Mouse (Mus musculus): Measurements from ENCODE around the gene Esyt2.

The Esyt2 gene

GRCm38 (mm10) chr12:116405045-116405835, 124.2 kb downstream of the Esyt2 start, which contains the start of gene Ncapg2:
TSS of gene Ncapg2 (plus strand) at chr12:116405402.
- in situ Hi-C loops (cut with MboI; ENCODE audit: low pct_unique_long_range_greater_than_20kb in 1 of 2, low sequenced_read_pairs in 2 of 2, unreplicated experiment in 1 of 2) = no loop called here

GRCm38 (mm10) chr12:116405836-116406155, 124.8 kb downstream of the Esyt2 start:
- in situ Hi-C loops (cut with MboI; ENCODE audit: low pct_unique_long_range_greater_than_20kb in 1 of 2, low sequenced_read_pairs in 2 of 2, unreplicated experiment in 1 of 2) = no loop called here

GRCm38 (mm10) chr12:116407883-116408282, 126.9 kb downstream of the Esyt2 start:
- in situ Hi-C loops (cut with MboI; ENCODE audit: low pct_unique_long_range_greater_than_20kb in 1 of 2, low sequenced_read_pairs in 2 of 2, unreplicated experiment in 1 of 2) = no loop called here

- in situ Hi-C loops (cut with MboI; ENCODE audit: low pct_unique_long_range_greater_than_20kb in 1 of 2, low sequenced_read_pairs in 2 of 2, unreplicated experiment in 1 of 2) = no loop called here
Observed at GRCm38 (mm10) chr12:116414941-116415340, 133.9 kb downstream of the Esyt2 start.

GRCm38 (mm10) chr12:116416514-116416913, 135.5 kb downstream of the Esyt2 start:
- in situ Hi-C loops (cut with MboI; ENCODE audit: low pct_unique_long_range_greater_than_20kb in 1 of 2, low sequenced_read_pairs in 2 of 2, unreplicated experiment in 1 of 2) = no loop called here

GRCm38 (mm10) chr12:116421656-116422055, 140.7 kb downstream of the Esyt2 start:
- in situ Hi-C loops (cut with MboI; ENCODE audit: low pct_unique_long_range_greater_than_20kb in 1 of 2, low sequenced_read_pairs in 2 of 2, unreplicated experiment in 1 of 2) = no loop called here

GRCm38 (mm10) chr12:116425392-116425791, 144.4 kb downstream of the Esyt2 start:
- in situ Hi-C loops (cut with MboI; ENCODE audit: low pct_unique_long_range_greater_than_20kb in 1 of 2, low sequenced_read_pairs in 2 of 2, unreplicated experiment in 1 of 2) = no loop called here

- in situ Hi-C loops (cut with MboI; ENCODE audit: low pct_unique_long_range_greater_than_20kb in 1 of 2, low sequenced_read_pairs in 2 of 2, unreplicated experiment in 1 of 2) = no loop called here
Observed at GRCm38 (mm10) chr12:116433742-116434141, 152.7 kb downstream of the Esyt2 start.

GRCm38 (mm10) chr12:116435232-116435631, 154.2 kb downstream of the Esyt2 start:
- in situ Hi-C loops (cut with MboI; ENCODE audit: low pct_unique_long_range_greater_than_20kb in 1 of 2, low sequenced_read_pairs in 2 of 2, unreplicated experiment in 1 of 2) = no loop called here

- in situ Hi-C loops (cut with MboI; ENCODE audit: low pct_unique_long_range_greater_than_20kb in 1 of 2, low sequenced_read_pairs in 2 of 2, unreplicated experiment in 1 of 2) = no loop called here
Observed at GRCm38 (mm10) chr12:116436125-116436524, 155.1 kb downstream of the Esyt2 start.

- in situ Hi-C loops (cut with MboI; ENCODE audit: low pct_unique_long_range_greater_than_20kb in 1 of 2, low sequenced_read_pairs in 2 of 2, unreplicated experiment in 1 of 2) = no loop called here
Observed at GRCm38 (mm10) chr12:116438591-116438990, 157.6 kb downstream of the Esyt2 start.
